Mouse (Mus musculus) embryonic facial prominence, embryonic 13.5 days (tissue): ENCODE results near the gene Mok. TPM values are rescaled to one million over a fixed set of nuclear protein-coding genes. Genes with fewer than 3 reads are reported as not detected.

ENCODE experiments used
- polyA plus RNA-seq: library from polyadenylated mRNA; unstranded; fragments of >200 nt; fragmentation: Nextera tagmentation; extraction: Ambion mirVana; gene quantifications from 2 replicates; pipeline ENCODE4 v1.2.1, GENCODE M21; 2015

Mok gene
- polyA plus RNA-seq, 1 experiment from 2014 or later = 6.5 TPM

Other genes with a start within 250 kb of the Mok start
- 56.9 and 62.3 TPM in 2 replicates for gene Dync1h1, start 239.5 kb downstream of the Mok start, polyA plus RNA-seq
- gene 1700001K19Rik, start 158.3 kb downstream of the Mok start, polyA plus RNA-seq = not detected in 2 replicates
- 827 and 849 TPM in 2 replicates for gene Hsp90aa1, start 138.2 kb downstream of the Mok start, polyA plus RNA-seq
- gene Wdr20, start 103.0 kb downstream of the Mok start, polyA plus RNA-seq = 27.6 and 31.5 TPM in 2 replicates
- gene Zfp839, start 9.3 kb upstream of the Mok start, polyA plus RNA-seq = 7.7 and 8.7 TPM in 2 replicates
- gene Cinp, start 48.2 kb upstream of the Mok start, polyA plus RNA-seq = 66.9 and 74.3 TPM in 2 replicates
- 5.0 and 5.4 TPM in 2 replicates for gene Tecpr2, start 48.3 kb upstream of the Mok start, polyA plus RNA-seq
- gene Ankrd9, start 138.1 kb upstream of the Mok start, polyA plus RNA-seq = 16.4 and 16.8 TPM in 2 replicates
- 11.6 and 14.2 TPM in 2 replicates for gene Rcor1, start 198.4 kb upstream of the Mok start, polyA plus RNA-seq